Mouse (Mus musculus) liver, adult 10 weeks (tissue): Measurements from ENCODE around the gene Slc44a2. TPM values are rescaled to one million over a fixed set of nuclear protein-coding genes. Genes with fewer than 3 reads are reported as not detected.

ENCODE experiments used
- polyA plus RNA-seq: library from polyadenylated mRNA; stranded (reverse); fragments of 350-450 nt; fragmentation: Illumina TruSeq; extraction: RNeasy Lipid Tissue Mini Kit (QIAGEN cat#74804); gene quantifications from one replicate; pipeline ENCODE4 v1.2.3, GENCODE M21; 2014; ENCODE audit warnings: low read depth, low replicate concordance

Gene Slc44a2
- 3.2 TPM for polyA plus RNA-seq

GRCm38 (mm10) chr9:21320619-21321512, at the start of gene Slc44a2:
Gene Slc44a2 (plus strand): TSS chr9:21320698.

GRCm38 (mm10) chr9:21287571-21288402, 32.7 kb upstream of the Slc44a2 start, which contains the start of gene Kri1:
Gene Kri1 (minus strand): TSS chr9:21287969.

GRCm38 (mm10) chr9:21291022-21291787, 29.3 kb upstream of the Slc44a2 start, which contains the start of gene Cdkn2d:
Gene Cdkn2d (minus strand): TSS chr9:21291407.

GRCm38 (mm10) chr9:21312134-21312533, 8.4 kb upstream of the Slc44a2 start, which contains the start of gene Ap1m2:
Gene Ap1m2 (minus strand): TSS chr9:21312337.

GRCm38 (mm10) chr9:21367357-21368111, 47.0 kb downstream of the Slc44a2 start, which contains the start of gene Ilf3:
Gene Ilf3 (plus strand): TSS chr9:21367871.

Other genes starting within 250 kb of the Slc44a2 start
- not detected for gene Gm49373, start 247.6 kb upstream of the Slc44a2 start, polyA plus RNA-seq
- gene Fdx1l, start 247.1 kb upstream of the Slc44a2 start, polyA plus RNA-seq: 2.0 TPM
- gene Gm38431, start 228.7 kb upstream of the Slc44a2 start, polyA plus RNA-seq: 0.11 TPM
- gene Raver1, start 228.7 kb upstream of the Slc44a2 start, polyA plus RNA-seq: 3.2 TPM
- 2.3 TPM for gene Tyk2, start 189.5 kb upstream of the Slc44a2 start, polyA plus RNA-seq
- 14.0 TPM for gene Cdc37, start 170.7 kb upstream of the Slc44a2 start, polyA plus RNA-seq
- gene Pde4a, start 155.0 kb upstream of the Slc44a2 start, polyA plus RNA-seq: 0.69 TPM
- gene Keap1, start 81.3 kb upstream of the Slc44a2 start, polyA plus RNA-seq: 6.6 TPM
- gene S1pr5, start 72.3 kb upstream of the Slc44a2 start, polyA plus RNA-seq: 2.5 TPM
- gene Atg4d, start 55.4 kb upstream of the Slc44a2 start, polyA plus RNA-seq: 2.4 TPM
- 2.3 TPM for gene Kri1, start 32.7 kb upstream of the Slc44a2 start, polyA plus RNA-seq
- 0.74 TPM for gene Cdkn2d, start 29.3 kb upstream of the Slc44a2 start, polyA plus RNA-seq
- gene Ap1m2, start 8.4 kb upstream of the Slc44a2 start, polyA plus RNA-seq: not detected
- gene Ilf3, start 47.2 kb downstream of the Slc44a2 start, polyA plus RNA-seq: 4.7 TPM
- gene Qtrt1, start 91.1 kb downstream of the Slc44a2 start, polyA plus RNA-seq: not detected
- 9.2 TPM for gene Dnm2, start 104.2 kb downstream of the Slc44a2 start, polyA plus RNA-seq
- 1.9 TPM for gene Tmed1, start 189.6 kb downstream of the Slc44a2 start, polyA plus RNA-seq
- 2.8 TPM for gene AB124611, start 205.5 kb downstream of the Slc44a2 start, polyA plus RNA-seq
- 2.6 TPM for gene Carm1, start 226.2 kb downstream of the Slc44a2 start, polyA plus RNA-seq